Mouse (Mus musculus): ENCODE measurements around the gene Gnaq. TPM values are rescaled to one million over a fixed set of nuclear protein-coding genes. Genes with fewer than 3 reads are reported as not detected.

Gene Gnaq
- polyA plus RNA-seq, 1 experiment from 2014 or later: 24.5 TPM

DNA sequence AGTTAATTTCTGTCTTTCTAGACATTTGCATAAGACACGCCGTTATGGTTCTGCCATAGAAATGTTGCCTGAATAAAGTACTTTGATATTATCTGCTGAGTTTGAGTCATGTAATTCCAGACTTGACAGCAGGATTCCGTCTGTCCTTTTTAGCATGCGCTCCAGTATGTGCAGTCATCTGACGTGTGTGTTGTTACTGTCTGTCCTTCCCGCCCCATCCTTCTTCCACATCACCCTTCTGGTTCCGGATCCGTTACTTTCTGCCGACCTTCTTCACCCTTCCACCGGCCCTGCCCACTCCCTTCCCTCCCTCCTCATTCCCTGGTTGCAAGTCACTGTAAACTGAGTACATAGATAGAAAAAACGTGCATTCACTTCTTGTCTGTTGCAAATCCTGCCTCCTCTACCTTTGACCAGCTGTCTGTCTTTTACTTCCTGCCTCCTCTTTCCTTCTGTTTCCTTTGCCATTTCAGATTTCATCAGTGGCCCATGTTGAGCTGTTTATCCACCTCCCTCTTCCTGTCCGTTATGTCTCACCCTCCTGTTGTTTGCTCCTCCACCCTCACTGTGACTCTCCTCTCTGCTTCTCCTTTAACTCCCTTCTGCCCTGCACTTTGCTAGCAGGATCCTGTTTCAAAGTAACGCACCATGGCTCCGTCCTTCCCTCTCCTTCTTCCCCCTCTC, 185.6 kb downstream of the Gnaq start:
- H3K4me3 ChIP-seq: no peak overlapping the region
- H3K4me1 ChIP-seq: peaks cover 14% of the 10 kb centered on the region
- peaks cover 8% of the 10 kb centered on the region for H3K36me3 ChIP-seq (replicated peaks)
- H3K27ac ChIP-seq: no peak overlapping the region
- WGBS: 80% methylated on average over 14 of the region's 14 CpGs
- no peaks in the 10 kb centered on the region for H3K27me3 ChIP-seq (ENCODE audit: poor library complexity, severe bottlenecking)
- no peak for DNase-seq (ENCODE audit: extremely low spot score, low spot score)
- no peaks in the 10 kb centered on the region for H3K9me3 ChIP-seq

DNA sequence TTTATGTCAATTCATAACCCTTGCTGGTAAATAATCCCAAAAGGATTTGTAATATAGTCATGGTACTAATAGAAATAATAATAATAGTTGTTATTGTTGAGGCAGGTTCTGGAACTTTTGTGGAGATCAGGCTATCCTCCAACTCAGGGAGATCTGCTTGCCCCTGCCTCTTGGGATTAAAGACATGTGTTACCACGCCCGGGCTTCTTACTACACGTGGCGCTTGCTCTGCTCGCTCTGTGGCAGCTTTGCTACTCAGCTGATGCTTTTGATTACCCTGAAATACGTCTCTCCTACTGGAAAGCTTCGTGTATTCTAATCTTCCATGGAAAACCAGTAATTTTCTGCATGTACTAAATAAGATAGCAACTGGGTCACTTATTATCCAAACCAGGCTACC, 187.4 kb downstream of the Gnaq start:
- H3K9me3 ChIP-seq: no peaks in the 10 kb centered on the region
- no peak overlapping the region for H3K27ac ChIP-seq
- WGBS: 86% methylated on average over 7 of the region's 7 CpGs

GRCm38 (mm10) chr19:16322986-16323385, 190.4 kb downstream of the Gnaq start:
- no peak overlapping the region for H3K4me3 ChIP-seq
- WGBS: 95% methylated on average over 6 of the region's 6 CpGs
- H3K9me3 ChIP-seq: no peaks in the 10 kb centered on the region
- no peaks in the 10 kb centered on the region for H3K27me3 ChIP-seq (ENCODE audit: poor library complexity, severe bottlenecking)
- no peak overlapping the region for H3K27ac ChIP-seq
- H3K36me3 ChIP-seq (replicated peaks): no peaks in the 10 kb centered on the region
- no peak for DNase-seq (ENCODE audit: extremely low spot score, low spot score)
- H3K4me1 ChIP-seq: peaks cover 37% of the 10 kb centered on the region

More for the DNA sequence above, 187.4 kb downstream of the Gnaq start:
- H3K27me3 ChIP-seq (ENCODE audit: poor library complexity, severe bottlenecking): no peaks in the 10 kb centered on the region
- DNase-seq (ENCODE audit: extremely low spot score, low spot score): no peak
- peaks cover 8% of the 10 kb centered on the region for H3K36me3 ChIP-seq (replicated peaks)
- H3K4me3 ChIP-seq: no peak overlapping the region
- H3K4me1 ChIP-seq: peaks cover 9% of the 10 kb centered on the region

DNA sequence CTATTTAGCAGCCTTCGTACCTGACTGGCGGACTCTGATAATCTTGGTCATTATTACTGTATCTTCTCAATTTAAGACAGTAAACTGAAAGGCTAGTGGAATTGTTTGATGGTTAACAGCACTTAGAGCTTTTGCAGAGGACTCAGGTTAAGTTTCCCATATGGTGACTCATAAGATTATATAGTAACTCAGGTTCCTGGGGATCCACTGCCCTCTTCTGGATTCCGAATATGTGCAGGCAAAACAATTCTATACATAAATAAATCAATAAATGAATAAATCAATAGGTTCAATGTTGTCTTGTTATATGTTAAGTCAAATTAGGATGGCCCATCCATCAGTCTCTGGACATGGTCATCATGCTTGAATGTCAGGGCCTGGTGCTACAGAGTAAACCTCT, 191.6 kb downstream of the Gnaq start:
- Histone ChIP-seq H3K9me3 (no peaks in the 10 kb centered on the region), H3K27me3 (ENCODE audit: poor library complexity, severe bottlenecking) (no peaks in the 10 kb centered on the region), H3K27ac (no peak overlapping the region), H3K4me3 (no peak overlapping the region), H3K4me1 (peaks cover 41% of the 10 kb centered on the region), H3K36me3 (replicated peaks) (no peaks in the 10 kb centered on the region)
- no peak for DNase-seq (ENCODE audit: extremely low spot score, low spot score)
- WGBS: 94% methylated on average over 3 of the region's 3 CpGs

GRCm38 (mm10) chr19:16325911-16326310, 193.3 kb downstream of the Gnaq start:
- Histone ChIP-seq H3K36me3 (replicated peaks) (no peaks in the 10 kb centered on the region), H3K4me1 (peaks cover 42% of the 10 kb centered on the region), H3K4me3 (no peak overlapping the region), H3K27ac (no peak overlapping the region), H3K9me3 (no peaks in the 10 kb centered on the region), H3K27me3 (ENCODE audit: poor library complexity, severe bottlenecking) (no peaks in the 10 kb centered on the region)
- 62% methylated on average over 8 of the region's 8 CpGs for WGBS
- no peak for DNase-seq (ENCODE audit: extremely low spot score, low spot score)

- Histone ChIP-seq H3K27ac (no peak overlapping the region; the same call in 1 of the 2 replicates), H3K9me3 (no peaks in the 10 kb centered on the region), H3K4me1 (peaks cover 42% of the 10 kb centered on the region), H3K27me3 (ENCODE audit: poor library complexity, severe bottlenecking) (no peaks in the 10 kb centered on the region), H3K4me3 (no peak overlapping the region), H3K36me3 (replicated peaks) (no peaks in the 10 kb centered on the region)
- no peak for DNase-seq (ENCODE audit: extremely low spot score, low spot score)
- WGBS: 83% methylated on average over 10 of the region's 10 CpGs
Observed at GRCm38 (mm10) chr19:16327401-16328073, 194.9 kb downstream of the Gnaq start.

DNA sequence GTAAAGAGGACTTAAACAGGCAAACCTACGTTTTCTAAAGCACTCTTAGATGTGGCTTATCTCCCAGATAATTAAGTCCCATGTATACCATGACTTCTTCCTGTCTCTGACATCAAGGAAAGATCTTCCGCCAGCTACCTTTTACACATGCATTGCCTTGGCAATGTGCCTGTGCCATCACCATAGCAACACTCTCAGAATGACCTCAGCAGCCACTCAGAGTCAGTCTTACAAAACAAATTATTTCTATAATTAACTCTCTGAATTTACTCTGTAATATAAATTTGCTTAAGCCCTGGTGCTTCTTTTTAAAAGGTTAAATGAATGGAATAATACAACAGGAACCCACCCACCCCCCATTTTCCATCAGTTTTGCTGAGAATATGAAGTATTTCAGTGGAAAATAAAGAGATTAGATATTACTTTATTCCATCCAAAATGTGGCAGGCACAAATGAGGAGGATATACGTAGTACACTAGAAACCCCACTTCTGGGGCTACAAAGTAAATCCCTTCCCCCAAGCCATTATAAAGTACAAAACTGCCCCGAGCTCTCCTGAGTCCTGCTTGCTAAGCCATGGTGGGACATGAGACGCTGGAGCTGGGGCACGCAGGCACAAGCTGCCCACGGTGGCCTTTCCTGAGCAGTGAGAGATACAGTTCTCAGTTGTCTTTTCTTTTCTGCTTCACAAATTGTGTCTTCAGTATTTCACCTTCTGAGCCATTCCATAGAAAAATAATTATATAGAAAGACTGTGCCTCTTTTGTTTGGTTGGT, 195.6 kb downstream of the Gnaq start:
- DNase-seq (ENCODE audit: extremely low spot score, low spot score): no peak
- 62% methylated on average over 7 of the region's 7 CpGs for WGBS
- Histone ChIP-seq H3K27ac (0 out of 2 replicates have a peak overlapping the region, but pooled peaks have one; percentile 35), H3K9me3 (no peaks in the 10 kb centered on the region), H3K4me1 (peaks cover 42% of the 10 kb centered on the region), H3K27me3 (ENCODE audit: poor library complexity, severe bottlenecking) (no peaks in the 10 kb centered on the region), H3K4me3 (no peak overlapping the region), H3K36me3 (replicated peaks) (0 out of 2 replicates have a peak, but pooled peaks cover under 1% of the 10 kb centered on the region)

- H3K4me3 ChIP-seq: no peak overlapping the region
- no peak overlapping the region for H3K27ac ChIP-seq
- peaks cover 8% of the 10 kb centered on the region for H3K36me3 ChIP-seq (replicated peaks)
- no peaks in the 10 kb centered on the region for H3K27me3 ChIP-seq (ENCODE audit: poor library complexity, severe bottlenecking)
- H3K9me3 ChIP-seq: no peaks in the 10 kb centered on the region
- H3K4me1 ChIP-seq: peaks cover 42% of the 10 kb centered on the region
- DNase-seq (ENCODE audit: extremely low spot score, low spot score): no peak
Observed at GRCm38 (mm10) chr19:16329056-16329455, 196.4 kb downstream of the Gnaq start.

DNA sequence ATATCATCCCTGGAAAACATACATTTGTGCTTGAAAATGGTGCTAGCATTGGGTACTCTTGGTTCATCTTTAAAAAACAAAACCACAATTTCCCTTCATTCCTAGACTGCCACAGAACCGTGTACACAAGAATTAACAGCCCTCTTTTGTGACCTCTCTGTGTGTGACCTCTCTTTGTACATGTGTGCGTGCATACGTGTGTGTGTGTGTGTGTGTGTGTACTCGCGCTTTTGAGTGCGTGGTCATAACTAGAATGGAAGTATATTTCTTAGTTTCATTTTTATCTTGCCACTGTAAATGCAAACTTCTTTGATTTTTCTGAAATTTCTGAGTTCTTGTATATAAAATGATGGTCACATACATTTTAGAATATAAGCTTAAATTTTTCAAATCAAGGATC, 197.0 kb downstream of the Gnaq start:
- WGBS: 93% methylated on average over 6 of the region's 6 CpGs

DNA sequence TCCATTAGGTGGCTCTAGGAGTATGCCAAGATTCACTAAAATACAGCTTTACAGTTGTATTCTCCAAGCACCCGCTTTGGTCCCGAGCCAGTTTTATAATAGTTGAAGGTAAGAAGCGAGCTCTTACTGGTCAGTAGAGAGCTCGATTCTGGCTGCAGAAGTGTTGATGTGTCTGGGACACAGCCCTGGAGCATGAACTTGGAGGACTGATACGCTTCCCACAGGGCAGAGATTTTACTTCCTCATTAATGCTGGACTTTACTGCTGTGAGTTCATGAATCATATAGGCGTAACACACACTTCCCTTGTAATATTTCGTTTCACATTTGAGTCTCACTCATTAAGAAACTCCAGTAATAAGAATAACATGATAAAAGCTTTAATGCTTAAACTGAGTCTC, 197.5 kb downstream of the Gnaq start:
- no peaks in the 10 kb centered on the region for H3K27me3 ChIP-seq (ENCODE audit: poor library complexity, severe bottlenecking)
- no peaks in the 10 kb centered on the region for H3K9me3 ChIP-seq
- DNase-seq (ENCODE audit: extremely low spot score, low spot score): no peak
- no peak overlapping the region for H3K4me3 ChIP-seq
- WGBS: 96% methylated on average over 7 of the region's 7 CpGs
- no peak overlapping the region for H3K27ac ChIP-seq
- H3K4me1 ChIP-seq: peaks cover 40% of the 10 kb centered on the region
- H3K36me3 ChIP-seq (replicated peaks): peaks cover 18% of the 10 kb centered on the region

More for the DNA sequence above, 197.0 kb downstream of the Gnaq start:
- H3K9me3 ChIP-seq: no peaks in the 10 kb centered on the region
- H3K36me3 ChIP-seq (replicated peaks): peaks cover 12% of the 10 kb centered on the region
- H3K4me1 ChIP-seq: peaks cover 42% of the 10 kb centered on the region
- no peak overlapping the region for H3K4me3 ChIP-seq
- H3K27ac ChIP-seq: no peak overlapping the region
- H3K27me3 ChIP-seq (ENCODE audit: poor library complexity, severe bottlenecking): no peaks in the 10 kb centered on the region
- no peak for DNase-seq (ENCODE audit: extremely low spot score, low spot score)

GRCm38 (mm10) chr19:16331047-16331446, 198.4 kb downstream of the Gnaq start:
- peaks cover 21% of the 10 kb centered on the region for H3K36me3 ChIP-seq (replicated peaks)
- WGBS: 92% methylated on average over 6 of the region's 6 CpGs

DNA sequence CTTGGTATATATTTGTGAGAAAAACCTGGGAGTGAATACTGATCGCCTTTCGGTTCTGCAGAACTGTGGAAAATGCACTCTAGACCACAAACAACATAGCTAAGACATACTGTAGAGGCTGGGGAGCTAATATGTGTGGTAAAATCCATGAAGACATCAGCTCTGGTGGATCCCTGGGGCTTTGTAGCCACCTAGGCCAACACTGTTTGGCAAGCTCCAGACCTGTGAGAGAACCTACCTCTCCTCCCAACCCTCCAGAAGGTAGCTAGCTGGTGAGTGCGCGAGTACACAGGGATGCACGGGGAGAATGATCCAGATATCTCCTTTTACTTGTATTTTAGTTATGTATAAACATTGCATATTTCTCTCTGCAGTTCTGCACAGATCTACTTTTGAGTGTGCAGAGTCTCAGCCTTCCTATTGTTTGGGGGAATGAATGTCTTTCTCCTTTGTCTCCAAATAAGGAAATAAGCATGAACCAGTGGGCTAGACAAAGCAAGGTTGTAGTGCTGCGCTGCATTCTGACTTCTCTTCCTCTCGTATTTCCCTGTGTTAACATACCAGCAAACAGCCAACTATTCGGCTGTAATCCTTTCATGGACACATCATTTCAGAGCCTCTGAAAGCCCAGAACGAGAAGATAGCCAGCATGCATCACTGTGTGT, 205.4 kb downstream of the Gnaq start:
- Histone ChIP-seq H3K9me3 (no peaks in the 10 kb centered on the region), H3K4me1 (no peaks in the 10 kb centered on the region), H3K27ac (no peak overlapping the region), H3K4me3 (no peak overlapping the region), H3K27me3 (ENCODE audit: poor library complexity, severe bottlenecking) (no peaks in the 10 kb centered on the region), H3K36me3 (replicated peaks) (peaks cover 27% of the 10 kb centered on the region)
- 86% methylated on average over 9 of the region's 9 CpGs for WGBS
- no peak for DNase-seq (ENCODE audit: extremely low spot score, low spot score)

More at GRCm38 (mm10) chr19:16331047-16331446, 198.4 kb downstream of the Gnaq start:
- Histone ChIP-seq H3K4me1 (peaks cover 31% of the 10 kb centered on the region), H3K4me3 (no peak overlapping the region), H3K9me3 (no peaks in the 10 kb centered on the region), H3K27ac (no peak overlapping the region), H3K27me3 (ENCODE audit: poor library complexity, severe bottlenecking) (no peaks in the 10 kb centered on the region)
- DNase-seq (ENCODE audit: extremely low spot score, low spot score): no peak
